Mouse (Mus musculus) hematopoietic stem cell, adult 5-6 weeks (primary cell): ENCODE measurements at regions not wholly inside any gene's neighbourhood (a gene's known extent, or its start where the extent isn't known, plus 50 kb on each side); places are given as distances from the start of the nearest gene placed in this dataset.

Experiments used
- ATAC-seq, 2 experiments: fragments of 125-278 bp in 1 of 2; replicated peaks in 1 of 2; 2 replicates each; pipeline ENCODE4 v1.8.0; 2016 to 2017; ENCODE audit warnings: inconsistent platforms in 2 of 2, mild to moderate bottlenecking in 2 of 2, moderate number of reproducible peaks in 2 of 2, low read depth in 1 of 2, moderate TSS enrichment in 1 of 2; ENCODE audit not compliant: low FRiP score in 2 of 2, poor library complexity in 2 of 2, severe bottlenecking in 2 of 2, insufficient read depth in 1 of 2, low TSS enrichment in 1 of 2

DNA sequence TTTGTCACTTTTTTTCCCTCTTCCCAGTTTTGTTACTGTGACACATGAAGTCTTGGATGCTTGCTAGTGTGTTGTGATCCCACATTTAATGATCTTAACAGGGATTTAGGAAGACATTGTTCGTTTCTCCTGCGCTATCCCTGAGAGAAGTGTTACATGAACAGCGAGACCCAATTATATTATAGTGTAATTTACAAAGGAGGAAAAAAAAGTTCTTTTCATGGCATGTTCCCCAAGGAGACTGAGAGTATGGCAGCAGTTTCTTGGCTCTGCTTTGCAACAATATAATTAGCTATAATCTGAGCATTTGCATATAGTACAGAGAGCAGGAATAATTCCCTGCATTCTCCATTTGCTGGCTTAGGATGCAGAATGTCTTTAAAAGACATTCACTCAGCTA, 168.6 kb downstream of the Insc start:
- no peak for ATAC-seq

GRCm38 (mm10) chr7:114922155-114922554, 178.7 kb downstream of the Insc start:
- ATAC-seq, result peak; percentile 69 to 73; a peak in 3 of 4 replicates

DNA sequence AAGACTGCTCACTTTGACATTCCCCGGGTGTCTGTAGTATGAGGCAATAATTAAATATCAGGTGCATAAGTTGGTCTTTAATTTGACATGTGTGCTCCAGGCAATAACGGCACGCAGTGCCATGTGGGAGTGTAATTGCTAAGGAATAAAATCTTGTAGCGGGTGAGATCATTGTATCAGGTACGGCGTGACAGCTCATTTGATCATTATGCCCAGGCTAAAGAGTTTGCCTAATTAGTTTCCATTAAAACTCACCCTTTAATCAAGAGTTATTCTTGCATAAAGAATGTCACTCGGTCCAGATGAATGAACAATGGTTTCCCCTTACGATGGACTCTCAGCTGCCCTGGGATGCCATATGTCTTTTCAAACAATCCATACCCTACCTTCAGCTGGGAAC, 190.4 kb downstream of the Insc start:
- ATAC-seq, result no peak

- peak; percentile 76 to 78 for ATAC-seq
These were observed 207.3 kb downstream of the Insc start for GRCm38 (mm10) chr7:114950759-114951158.

GRCm38 (mm10) chr7:114963206-114963605, 219.7 kb downstream of the Insc start:
- no peak for ATAC-seq

- ATAC-seq, result no peak
These were observed 222.4 kb downstream of the Insc start for GRCm38 (mm10) chr7:114965923-114966322.

GRCm38 (mm10) chr7:114986481-114986880, 243.0 kb downstream of the Insc start:
- ATAC-seq, result no peak

GRCm38 (mm10) chr7:114991255-114991654, 247.8 kb downstream of the Insc start:
- ATAC-seq, result no peak

DNA sequence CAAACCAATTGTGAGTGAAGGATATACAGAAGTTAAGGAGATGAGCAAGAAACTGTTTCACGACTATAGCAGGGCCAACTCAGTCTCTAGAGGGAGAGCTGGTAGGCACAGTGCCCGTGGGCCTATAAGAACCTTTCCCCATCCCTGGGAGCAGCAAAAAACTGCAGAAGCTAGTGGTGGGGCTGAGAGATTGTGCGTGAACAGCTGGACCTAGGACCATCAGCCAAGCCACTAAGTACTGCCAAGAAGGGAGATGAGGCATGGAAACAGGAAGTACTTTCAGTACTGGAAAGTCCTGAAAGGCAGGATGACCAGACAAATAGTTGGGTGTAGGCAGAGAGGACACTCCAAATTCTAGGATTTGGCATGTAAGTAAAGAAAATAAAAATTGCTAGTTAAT, 248.9 kb downstream of the Insc start:
- ATAC-seq, result no peak

GRCm38 (mm10) chr7:115000796-115001524, 257.5 kb downstream of the Insc start:
- peak; percentile 64 to 77 for ATAC-seq

DNA sequence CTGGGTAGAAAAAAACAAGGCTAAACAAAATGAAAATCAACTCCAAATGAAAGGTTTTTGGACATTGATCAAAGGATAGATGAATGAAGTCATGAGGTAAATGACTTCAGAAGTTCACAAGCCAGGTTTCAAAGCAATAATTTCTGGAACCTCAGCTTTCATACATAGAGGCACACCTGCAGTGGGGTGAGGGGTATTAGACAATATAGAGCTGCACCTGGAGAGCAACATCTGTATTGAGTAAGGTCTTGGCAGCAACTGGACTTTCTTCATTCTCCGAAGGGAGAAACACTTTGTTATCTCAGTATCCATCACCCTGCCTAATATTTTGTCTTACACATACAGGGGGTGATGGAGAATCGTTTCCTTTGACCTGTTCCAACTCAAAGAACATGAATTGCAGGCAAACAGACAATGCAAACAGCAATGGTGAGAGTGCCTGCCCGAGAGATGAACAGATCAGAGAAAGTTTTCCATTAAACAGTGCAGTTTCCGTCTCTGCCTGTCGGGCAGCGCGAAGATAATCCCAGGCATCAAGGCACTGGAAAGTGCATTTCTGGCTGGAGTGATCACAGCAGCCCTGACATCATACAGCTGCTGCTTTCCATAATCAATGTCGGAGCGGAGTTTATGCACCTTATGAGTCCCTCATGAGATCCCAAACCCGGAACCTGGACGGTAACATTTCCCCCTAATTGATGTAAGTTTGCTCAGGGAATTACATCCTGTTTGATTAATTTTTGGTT, 270.9 kb downstream of the Insc start:
- ATAC-seq, result no peak

GRCm38 (mm10) chr7:115019369-115019958, 276.0 kb downstream of the Insc start:
- no peak for ATAC-seq

DNA sequence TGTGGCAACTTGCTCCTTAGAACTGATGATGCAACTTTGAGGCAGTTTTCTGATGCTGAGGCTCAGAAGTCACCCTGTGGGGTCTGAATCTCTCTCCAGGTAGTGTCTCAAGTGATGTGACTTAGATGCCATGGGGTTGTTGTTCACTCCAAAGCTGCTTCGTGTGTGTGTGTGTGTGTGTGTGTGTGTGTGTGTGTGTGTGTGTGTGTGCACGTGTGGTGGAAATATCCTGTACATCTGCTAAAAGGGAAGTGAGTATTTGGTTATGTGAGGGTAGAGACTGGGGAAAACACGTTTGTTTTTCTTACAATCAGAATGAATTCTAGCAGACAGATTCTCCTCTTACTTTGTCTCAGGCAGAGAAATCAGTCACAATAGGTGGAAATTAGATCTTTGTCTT, 276.5 kb downstream of the Insc start:
- peak in 1 of 2 experiments; percentile 42; a peak in 1 of 4 replicates for ATAC-seq

DNA sequence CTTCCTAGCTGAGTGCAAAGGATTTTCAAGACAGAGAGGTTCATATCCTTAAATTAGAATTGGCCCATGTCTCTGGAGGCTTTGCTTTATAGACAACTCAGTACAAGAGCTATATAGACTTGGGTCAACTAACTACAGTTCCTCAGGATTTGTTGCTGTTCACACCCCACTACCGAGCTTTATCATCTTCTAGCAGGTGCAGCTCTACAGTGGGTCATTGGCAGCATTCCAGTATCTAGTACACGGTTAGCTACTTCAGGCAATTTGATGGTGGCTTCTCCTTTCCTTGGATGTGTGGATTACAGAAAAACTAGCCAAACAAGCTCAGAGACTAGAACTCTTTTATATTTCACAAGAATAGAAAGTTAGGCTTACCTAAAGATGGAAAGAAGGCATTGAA, 282.3 kb downstream of the Insc start:
- ATAC-seq, result no peak

DNA sequence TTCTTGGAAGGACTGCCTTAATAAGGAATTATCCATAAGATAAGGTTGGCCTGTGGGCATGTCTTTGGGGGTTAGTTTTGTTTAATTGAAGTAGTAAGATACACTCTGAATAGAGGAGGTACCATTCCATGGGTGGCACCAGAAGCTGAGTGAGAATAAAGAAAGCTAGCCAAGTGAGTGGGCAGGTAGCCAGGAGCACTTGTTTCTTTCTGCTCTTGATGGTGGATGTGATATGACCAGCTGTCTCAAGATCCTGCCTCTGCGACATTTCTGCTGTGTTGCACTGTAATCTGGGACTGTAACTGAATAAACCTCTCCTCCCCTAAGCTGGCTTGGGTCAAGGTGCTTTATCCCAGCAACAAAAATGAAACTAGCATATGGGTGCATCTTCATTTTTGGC, 284.2 kb downstream of the Insc start:
- no peak for ATAC-seq

GRCm38 (mm10) chr7:115033987-115034386, 290.5 kb downstream of the Insc start:
- peak; percentile 46 to 60 for ATAC-seq

DNA sequence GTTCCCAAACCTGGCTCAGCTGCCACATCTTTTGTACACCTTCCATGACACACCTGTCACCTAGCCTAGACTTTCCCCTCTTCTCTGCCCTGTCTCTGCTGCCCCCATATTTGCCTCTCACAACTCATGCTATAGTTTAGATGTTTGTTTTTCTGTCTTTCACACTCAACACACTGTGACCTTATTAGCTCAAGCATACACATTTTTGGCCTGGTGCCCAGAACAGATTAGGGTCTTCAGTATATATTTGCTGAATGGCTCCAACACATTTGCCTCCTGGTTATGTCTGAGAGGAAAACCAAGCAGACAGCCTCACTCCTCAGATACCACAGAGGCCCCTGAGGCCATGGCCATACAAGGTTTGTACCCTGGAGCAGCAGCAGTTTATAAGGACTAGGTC, 312.0 kb downstream of the Insc start:
- ATAC-seq, result no peak

DNA sequence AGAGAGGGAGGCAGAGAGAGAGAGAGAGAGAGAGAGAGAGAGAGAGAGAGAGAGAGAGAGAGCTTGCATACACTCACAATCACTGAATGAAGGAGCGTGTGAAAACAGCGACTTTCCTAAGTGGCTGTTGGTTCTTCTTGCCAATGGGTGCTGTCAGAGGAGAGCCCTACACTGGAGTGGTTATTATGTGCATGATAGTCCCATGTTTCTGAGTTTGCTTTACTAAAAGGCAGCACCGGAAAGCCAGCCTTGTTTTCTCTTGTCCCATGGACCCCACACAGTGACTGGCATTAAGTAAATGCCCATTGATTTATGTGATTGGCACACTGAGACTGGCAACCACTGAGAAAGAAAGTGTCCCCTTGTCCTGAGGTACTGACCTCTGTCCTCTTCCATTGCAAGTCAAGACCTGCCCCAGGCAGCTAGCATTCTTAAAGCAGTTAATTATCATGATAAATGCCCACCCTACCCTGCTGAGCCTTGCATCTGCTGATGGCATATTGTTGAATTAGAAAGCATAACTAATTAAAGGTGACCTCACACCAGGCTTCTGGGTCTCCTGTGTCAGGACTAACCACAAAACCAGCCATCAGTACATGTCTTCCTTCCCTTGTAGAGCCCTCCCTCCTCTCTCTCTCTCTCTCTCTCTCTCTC, 313.6 kb downstream of the Insc start:
- ATAC-seq, result no peak
